11 mouse cellular contexts compared by ENCODE assay signal in the genomic region with DNA sequence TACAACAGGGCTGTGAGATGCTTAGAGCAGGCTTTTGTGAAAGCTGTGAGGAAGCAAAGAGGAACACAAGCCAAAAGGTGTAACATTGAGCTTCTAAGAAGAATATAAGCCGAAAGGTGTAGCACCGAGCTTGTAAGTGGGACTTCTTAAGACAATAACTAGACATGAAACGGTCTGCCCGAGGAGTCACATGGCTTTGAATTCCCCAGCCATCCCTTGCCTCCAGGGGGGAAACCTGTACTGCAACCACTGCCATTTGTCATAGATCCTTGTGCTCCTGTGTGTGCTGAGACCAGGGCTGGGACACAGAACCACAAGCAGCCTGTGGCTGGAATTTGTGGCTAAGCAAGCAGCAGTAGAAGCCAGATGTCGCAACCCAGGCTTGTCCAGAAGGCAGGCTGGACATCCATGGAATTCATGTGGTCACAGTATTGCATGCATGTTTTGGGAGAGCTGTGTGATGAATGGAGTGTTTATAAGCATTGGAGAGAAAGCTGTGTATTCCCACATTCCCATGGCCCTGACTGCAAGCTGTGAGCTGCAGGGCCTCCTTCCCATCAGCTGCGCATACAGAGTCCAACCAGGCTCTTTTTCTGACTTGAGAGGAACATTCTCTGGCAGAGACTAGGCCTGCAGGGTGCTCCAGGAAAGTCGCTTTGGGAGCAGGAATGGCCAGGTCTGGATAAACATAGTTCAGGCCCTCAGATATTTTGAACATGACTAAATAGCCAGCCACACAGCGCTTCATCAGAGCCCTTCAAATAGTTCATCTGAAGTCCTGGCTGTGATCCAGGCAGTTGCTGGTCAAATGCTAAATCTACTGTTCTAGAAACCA. TPM values are rescaled to one million over a fixed set of nuclear protein-coding genes. Genes with fewer than 3 reads are reported as not detected.
A peak's percentile ranks its signal among the peaks of the same experiment; 100 is the strongest.
DNase-seq lines count a peak whose midpoint lies in the region; ATAC-seq and TF ChIP-seq lines count a peak whose summit lies in the region.
"Had no signal": no experiment of that assay in that cellular context is flagged by ENCODE, and none has a peak within 500 bp of the region (broad histone marks: within the 10 kb centered on the region; RNA-seq: fewer than 3 reads in every experiment).

No protein-coding gene starts in this region.

- no peaks in the 10 kb centered on the region for H3K9me3 ChIP-seq in kidney, postnatal 0 days (replicated peaks; ENCODE audit: low read length)
- no peaks in the 10 kb centered on the region for H3K9me3 ChIP-seq in intestine, embryonic 14.5 days (ENCODE audit: control insufficient read depth, low read length)
- H3K9me3 ChIP-seq in hindbrain, embryonic 12.5 days (replicated peaks) = no peaks in the 10 kb centered on the region

- H3K4me1 ChIP-seq in kidney, postnatal 0 days (replicated peaks; ENCODE audit: insufficient read depth, low read length) = 0 out of 2 replicates have a peak, but pooled peaks cover 4% of the 10 kb centered on the region
- H3K4me1 ChIP-seq in intestine, embryonic 14.5 days (replicated peaks; ENCODE audit: control insufficient read depth, insufficient read depth, low read length) = peaks cover 14% of the 10 kb centered on the region
- H3K4me1 ChIP-seq in hindbrain, embryonic 12.5 days = peaks cover 2% of the 10 kb centered on the region; the same call in 1 of the 2 replicates

- H3K4me2 ChIP-seq in kidney, postnatal 0 days (ENCODE audit: low read length) = no peak overlapping the region
- no peak overlapping the region for H3K4me2 ChIP-seq in intestine, embryonic 14.5 days (ENCODE audit: low read length)
- H3K4me2 ChIP-seq in hindbrain, embryonic 12.5 days (replicated peaks) = no peak overlapping the region

- peak; percentile 55 for DNase-seq in kidney, postnatal 0 days (ENCODE audit: low spot score)
- no peak for DNase-seq in kidney, adult 18-20 months
- DNase-seq in gastrocnemius, postnatal 4 days (ENCODE audit: low spot score in 2 of 2) = peak; percentile 27 to 77
- no peak for DNase-seq in intestine, embryonic 14.5 days (ENCODE audit: low spot score)
- DNase-seq in skeletal muscle tissue, adult 2 months (ENCODE audit: low read depth, low spot score) = peak; percentile 76
- DNase-seq in testis, postnatal 14 days (ENCODE audit: low spot score) = no peak
- DNase-seq in thymus, postnatal 10 days (ENCODE audit: low spot score in 2 of 2) = no peak

- no peak overlapping the region for H3K4me3 ChIP-seq in kidney, postnatal 0 days (replicated peaks; ENCODE audit: low read depth, low read length)
- no peak overlapping the region for H3K4me3 ChIP-seq in intestine, embryonic 14.5 days (ENCODE audit: low read depth, low read length)
- H3K4me3 ChIP-seq in hindbrain, embryonic 12.5 days = no peak overlapping the region

- H3K36me3 ChIP-seq in kidney, postnatal 0 days (ENCODE audit: insufficient read depth, low read length) = no peaks in the 10 kb centered on the region
- H3K36me3 ChIP-seq in intestine, embryonic 14.5 days (ENCODE audit: control insufficient read depth, insufficient read depth, low read length) = no peaks in the 10 kb centered on the region
- H3K36me3 ChIP-seq in hindbrain, embryonic 12.5 days = no peaks in the 10 kb centered on the region

- H3K27ac ChIP-seq in kidney, postnatal 0 days = no peak overlapping the region
- H3K27ac ChIP-seq in intestine, embryonic 14.5 days (ENCODE audit: low read depth) = peak overlapping the region; percentile 74
- H3K27ac ChIP-seq in hindbrain, embryonic 12.5 days = no peak overlapping the region

- WGBS in kidney, postnatal 0 days = 73% methylated on average over 8 of the region's 8 CpGs
- WGBS in intestine, embryonic 14.5 days = 62% methylated on average over 8 of the region's 8 CpGs
- WGBS in hindbrain, embryonic 12.5 days = 78% methylated on average over 8 of the region's 8 CpGs

- H3K9ac ChIP-seq in kidney, postnatal 0 days (ENCODE audit: low read depth, low read length) = no peak overlapping the region
- H3K9ac ChIP-seq in intestine, embryonic 14.5 days (ENCODE audit: low read length) = no peak overlapping the region
- H3K9ac ChIP-seq in hindbrain, embryonic 12.5 days = no peak overlapping the region

- ATAC-seq in kidney, postnatal 0 days (replicated peaks; ENCODE audit: low FRiP score, low read depth) = no peak
- no peak for ATAC-seq in intestine, embryonic 14.5 days (replicated peaks; ENCODE audit: low FRiP score, low TSS enrichment, low read depth)
- no peak for ATAC-seq in hindbrain, embryonic 12.5 days (ENCODE audit: low FRiP score)

- TF ChIP-seq CTCF in kidney, postnatal 0 days (IDR thresholded peaks at IDR 0.05; ENCODE audit: low read depth) = no peak

- H3K27me3 ChIP-seq in kidney, postnatal 0 days (ENCODE audit: insufficient read depth, low read length) = no peaks in the 10 kb centered on the region
- no peaks in the 10 kb centered on the region for H3K27me3 ChIP-seq in intestine, embryonic 14.5 days (replicated peaks; ENCODE audit: control insufficient read depth, insufficient read depth, low read length)
- H3K27me3 ChIP-seq in hindbrain, embryonic 12.5 days = no peaks in the 10 kb centered on the region
- H3K27me3 ChIP-seq: CH12.LX had no signal

RNA-seq across cellular contexts. Expression of gene Pmp22, which starts 13.8 kb away (rescaled TPM):
- 85.6 and 91.1 TPM in 2 replicates for polyA plus RNA-seq in kidney, postnatal 0 days (2015; fragmentation: Nextera tagmentation; extraction: Ambion mirVana)
- total RNA-seq in gastrocnemius, postnatal 4 days (2021) = 100 to 1,000 TPM; 370 to 372 TPM
- 120 and 133 TPM in 2 replicates for polyA plus RNA-seq in intestine, embryonic 14.5 days (2014; fragmentation: Nextera tagmentation; extraction: Ambion mirVana)
- polyA plus RNA-seq in hindbrain, embryonic 12.5 days (2016; fragmentation: Nextera tagmentation; extraction: Ambion mirVana) = 68.7 and 76.0 TPM in 2 replicates
- total RNA-seq: CH12.LX had no signal

RNA-seq across cellular contexts. Expression of gene Tekt3, which starts 53.6 kb away (rescaled TPM):
- not detected in 2 replicates for polyA plus RNA-seq in kidney, postnatal 0 days (2015; fragmentation: Nextera tagmentation; extraction: Ambion mirVana)
- not detected for total RNA-seq in gastrocnemius, postnatal 4 days (2021)
- not detected in 2 replicates for polyA plus RNA-seq in intestine, embryonic 14.5 days (2014; fragmentation: Nextera tagmentation; extraction: Ambion mirVana)
- polyA plus RNA-seq in hindbrain, embryonic 12.5 days (2016; fragmentation: Nextera tagmentation; extraction: Ambion mirVana) = not detected in 2 replicates
- total RNA-seq: CH12.LX; left cerebral cortex, postnatal 10 days had no signal
- polyA plus RNA-seq: cortical plate, adult 2 months had no signal

Comparison
In these comparisons a context has a peak if more than half of its experiments do, and no peak if none do; other contexts are left out.
1. DNase-seq: peak in kidney, postnatal 0 days (single experiment), gastrocnemius, postnatal 4 days (2 of 2) and skeletal muscle tissue, adult 2 months (single experiment); none in kidney, adult 18-20 months (single experiment), intestine, embryonic 14.5 days (single experiment), testis, postnatal 14 days (single experiment) and thymus, postnatal 10 days (0 of 2).